Mouse (Mus musculus): ENCODE data around the gene Tpbg. TPM values are rescaled to one million over a fixed set of nuclear protein-coding genes. Genes with fewer than 3 reads are reported as not detected.

Tpbg gene
- polyA plus RNA-seq (2014; fragmentation: Illumina TruSeq; extraction: RNeasy Lipid Tissue Mini Kit (QIAGEN cat#74804); ENCODE audit: low read depth, low replicate concordance), result 0.35 TPM

GRCm38 (mm10) chr9:85842351-85843011 lies at the start of gene Tpbg:
Gene Tpbg (plus strand): TSS chr9:85842380.

Other genes starting within 250 kb of the Tpbg start
- gene Ibtk, start 93.0 kb upstream of the Tpbg start, polyA plus RNA-seq (2014; fragmentation: Illumina TruSeq; extraction: RNeasy Lipid Tissue Mini Kit (QIAGEN cat#74804); ENCODE audit: low read depth, low replicate concordance), result 18.1 TPM